Mouse (Mus musculus) embryonic fibroblast, embryonic 13.5 days (primary cell): ENCODE data around the gene Nop2. TPM values are rescaled to one million over a fixed set of nuclear protein-coding genes. Genes with fewer than 3 reads are reported as not detected.

Experiments used
- H3K27ac ChIP-seq: 2 replicates; pipeline ENCODE4 v1.5.1; 2012; ENCODE audit warnings: low read length, control low read depth, inconsistent platforms; ENCODE audit not compliant: insufficient read depth
- H3K4me1 ChIP-seq: 2 replicates; pipeline ENCODE4 v1.6.1; 2011; ENCODE audit warnings: low read length; ENCODE audit not compliant: control insufficient read depth, insufficient read depth
- H3K4me3 ChIP-seq: 2 replicates; pipeline ENCODE4 v1.5.1; 2011; ENCODE audit warnings: mild to moderate bottlenecking, control low read depth, low read length; ENCODE audit not compliant: insufficient read depth
- CTCF ChIP-seq: IDR thresholded peaks from 2 replicates; pipeline ENCODE4 v1.5.1; 2011; ENCODE audit warnings: mild to moderate bottlenecking, control low read depth, low read length, moderate library complexity, borderline replicate concordance; ENCODE audit not compliant: insufficient read depth
- POLR2A ChIP-seq: IDR thresholded peaks from 2 replicates; pipeline ENCODE4 v1.6.1; 2011; ENCODE audit warnings: low read depth, mild to moderate bottlenecking, control low read depth, low read length, moderate library complexity
- polyA plus RNA-seq: library from polyadenylated mRNA; stranded (reverse); fragments of >200 nt; gene quantifications from 2 replicates; pipeline ENCODE4 v1.2.4, GENCODE M21; 2011; ENCODE audit warnings: low read depth; ENCODE audit not compliant: missing spikeins, insufficient read length

Nop2 gene
- polyA plus RNA-seq, 1 experiment: 35.9 TPM

- peaks cover 15% of the 10 kb centered on the region; the same call in 1 of the 2 replicates for H3K4me1 ChIP-seq
- peak overlapping the region; percentile 86 for H3K4me3 ChIP-seq
- peak overlapping the region; percentile 96 for H3K27ac ChIP-seq
- TF ChIP-seq CTCF (no peak), POLR2A (peak; percentile 100)
Measured at GRCm38 (mm10) chr6:125165328-125165891, 33.7 kb downstream of the Nop2 start.

GRCm38 (mm10) chr6:125166051-125166751 is 34.5 kb downstream of the Nop2 start, which contains the start of gene Gapdh:
TSS of gene Gapdh (minus strand) at chr6:125166467.
- H3K27ac ChIP-seq: peak within 1 kb of the TSS; percentile 96
- TF ChIP-seq POLR2A (peak; percentile 75), CTCF (no peak)
- H3K4me3 ChIP-seq: peak within 1 kb of the TSS; percentile 86
- peaks cover 10% of the 10 kb centered on the region; the same call in 1 of the 2 replicates for H3K4me1 ChIP-seq

- H3K4me1 ChIP-seq: peaks cover 10% of the 10 kb centered on the region; the same call in 1 of the 2 replicates
- H3K4me3 ChIP-seq: peak overlapping the region; percentile 16
- TF ChIP-seq CTCF (no peak), POLR2A (peak; percentile 10; the same call in 1 of the 2 replicates)
- H3K27ac ChIP-seq: peak overlapping the region; percentile 79
Measured at GRCm38 (mm10) chr6:125166861-125167650, 35.3 kb downstream of the Nop2 start.

- TF ChIP-seq CTCF: no peak
- TF ChIP-seq POLR2A: no peak
- Histone ChIP-seq H3K27ac (no peak overlapping the region), H3K4me3 (no peak overlapping the region), H3K4me1 (peaks cover 10% of the 10 kb centered on the region; the same call in 1 of the 2 replicates)
Measured at GRCm38 (mm10) chr6:125168086-125168485, 36.4 kb downstream of the Nop2 start.

GRCm38 (mm10) chr6:125170194-125170593 is 38.5 kb downstream of the Nop2 start:
- Histone ChIP-seq H3K4me3 (no peak overlapping the region), H3K27ac (no peak overlapping the region), H3K4me1 (peaks cover 10% of the 10 kb centered on the region; the same call in 1 of the 2 replicates)
- TF ChIP-seq POLR2A (no peak), CTCF (no peak)

GRCm38 (mm10) chr6:125172474-125172873 is 40.8 kb downstream of the Nop2 start:
- H3K4me1 ChIP-seq: peaks cover 3% of the 10 kb centered on the region; the same call in 1 of the 2 replicates
- H3K4me3 ChIP-seq: no peak overlapping the region
- H3K27ac ChIP-seq: no peak overlapping the region
- no peak for TF ChIP-seq POLR2A
- no peak for TF ChIP-seq CTCF

- no peak overlapping the region for H3K27ac ChIP-seq
- H3K4me1 ChIP-seq: no peaks in the 10 kb centered on the region
- no peak overlapping the region for H3K4me3 ChIP-seq
- TF ChIP-seq CTCF (no peak), POLR2A (no peak)
Measured at GRCm38 (mm10) chr6:125173256-125173655, 41.5 kb downstream of the Nop2 start.

- no peak for TF ChIP-seq POLR2A
- TF ChIP-seq CTCF: no peak
- Histone ChIP-seq H3K27ac (no peak overlapping the region), H3K4me1 (no peaks in the 10 kb centered on the region), H3K4me3 (no peak overlapping the region)
Measured at GRCm38 (mm10) chr6:125175469-125175868, 43.8 kb downstream of the Nop2 start.

- no peak for TF ChIP-seq POLR2A
- TF ChIP-seq CTCF: no peak
- Histone ChIP-seq H3K4me1 (no peaks in the 10 kb centered on the region), H3K4me3 (no peak overlapping the region), H3K27ac (no peak overlapping the region)
Measured at GRCm38 (mm10) chr6:125179601-125180000, 47.9 kb downstream of the Nop2 start.

- Histone ChIP-seq H3K4me3 (no peak overlapping the region), H3K27ac (no peak overlapping the region), H3K4me1 (no peaks in the 10 kb centered on the region)
- TF ChIP-seq CTCF: no peak
- TF ChIP-seq POLR2A: no peak
Measured at GRCm38 (mm10) chr6:125182133-125182532, 50.4 kb downstream of the Nop2 start.
